Mouse (Mus musculus) myocyte (in vitro differentiated cells): ENCODE data around the gene Zfp362.

Experiments
- CEBPB ChIP-seq: IDR thresholded peaks from 2 replicates; pipeline ENCODE4 v1.6.1; 2011; ENCODE audit warnings: mild to moderate bottlenecking, moderate library complexity; ENCODE audit not compliant: poor library complexity, insufficient read depth, severe bottlenecking
- E2F4 ChIP-seq: IDR thresholded peaks from one replicate; pipeline ENCODE4 v1.6.1; 2011; ENCODE audit warnings: mild to moderate bottlenecking, control low read depth, moderate library complexity; ENCODE audit not compliant: insufficient read depth
- MAX ChIP-seq: IDR thresholded peaks from one replicate; pipeline ENCODE4 v1.6.1; 2011; ENCODE audit warnings: low read depth, mild to moderate bottlenecking, control low read depth
- POLR2A ChIP-seq: IDR thresholded peaks from one replicate; pipeline ENCODE4 v1.6.1; 2011; ENCODE audit warnings: low read depth, mild to moderate bottlenecking, control low read depth, moderate library complexity; ENCODE audit not compliant: insufficient read length
- POLR2AphosphoS2 ChIP-seq: IDR thresholded peaks from one replicate; pipeline ENCODE4 v1.6.1; 2011; ENCODE audit warnings: low read depth, control low read depth; ENCODE audit not compliant: insufficient read length
- REST ChIP-seq: IDR thresholded peaks from one replicate; pipeline ENCODE4 v1.6.1; 2011; ENCODE audit warnings: mild to moderate bottlenecking, control low read depth, moderate library complexity; ENCODE audit not compliant: insufficient read depth, insufficient read length
- SRF ChIP-seq: IDR thresholded peaks from one replicate; pipeline ENCODE4 v1.6.1; 2011; ENCODE audit warnings: low read depth; ENCODE audit not compliant: control insufficient read depth, insufficient read length
- TCF12 ChIP-seq: IDR thresholded peaks from one replicate; pipeline ENCODE4 v1.6.1; 2011; ENCODE audit warnings: mild to moderate bottlenecking, control low read depth; ENCODE audit not compliant: poor library complexity, insufficient read depth, severe bottlenecking
- TCF3 ChIP-seq: IDR thresholded peaks from one replicate; pipeline ENCODE4 v1.6.1; 2011; ENCODE audit warnings: low read depth, control low read depth; ENCODE audit not compliant: insufficient read length
- USF1 ChIP-seq: IDR thresholded peaks from one replicate; pipeline ENCODE4 v1.6.1; 2011; ENCODE audit warnings: low read depth, mild to moderate bottlenecking, control low read depth, moderate library complexity

DNA sequence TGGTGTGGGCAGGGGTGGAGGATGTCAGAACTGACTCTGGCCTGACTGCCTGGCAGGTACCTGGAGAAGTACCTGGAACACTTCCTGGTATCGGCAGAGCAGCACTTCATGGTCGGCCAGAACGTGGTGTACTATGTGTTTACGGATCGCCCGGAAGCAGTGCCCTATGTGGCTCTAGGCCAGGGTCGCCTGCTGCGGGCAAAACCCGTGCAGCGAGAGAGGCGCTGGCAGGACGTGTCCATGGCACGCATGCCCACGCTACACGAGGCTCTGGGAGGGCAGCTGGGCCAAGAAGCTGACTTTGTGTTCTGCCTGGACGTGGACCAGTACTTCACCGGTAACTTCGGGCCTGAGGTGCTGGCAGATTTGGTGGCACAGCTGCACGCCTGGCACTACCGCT is 38.9 kb downstream of the Zfp362 start:
- TF ChIP-seq USF1 (no peak), POLR2A (no peak), TCF12 (no peak), E2F4 (no peak), POLR2AphosphoS2 (no peak), CEBPB (no peak), TCF3 (no peak), SRF (no peak), REST (no peak), MAX (no peak)
